Mouse (Mus musculus) A20 (cell line): ENCODE measurements around the gene Sycp3.
"Not testable (repeated sequence)": the region's sequence is repeated elsewhere in the genome, so short reads cannot be mapped to it uniquely, and the experiment has no call there.

Experiments used
- DNase-seq: peaks from one replicate; pipeline ENCODE4 v3.0.0-alpha.2; 2011; ENCODE audit warnings: low read depth, low spot score

Sycp3 gene

GRCm38 (mm10) chr10:88499993-88500392 lies 40.6 kb downstream of the Sycp3 start:
- no peak for DNase-seq

- DNase-seq: no peak
Measured at GRCm38 (mm10) chr10:88501370-88501769, 42.0 kb downstream of the Sycp3 start.

GRCm38 (mm10) chr10:88501886-88502765 lies 42.8 kb downstream of the Sycp3 start:
- no peak for DNase-seq

- no peak for DNase-seq
Measured at GRCm38 (mm10) chr10:88502919-88503318, 43.5 kb downstream of the Sycp3 start.

- DNase-seq: peak; percentile 87
Measured at GRCm38 (mm10) chr10:88503421-88504314, 44.3 kb downstream of the Sycp3 start, which contains the start of gene Chpt1. Gene Chpt1, minus strand, starts transcription at chr10:88504073.

- DNase-seq: no peak
Measured at GRCm38 (mm10) chr10:88504481-88504880, 45.1 kb downstream of the Sycp3 start.

- DNase-seq: no peak
Measured at GRCm38 (mm10) chr10:88505256-88505655, 45.9 kb downstream of the Sycp3 start.

- no peak for DNase-seq
Measured at GRCm38 (mm10) chr10:88507691-88508143, 48.3 kb downstream of the Sycp3 start.

GRCm38 (mm10) chr10:88510503-88511271 lies 51.3 kb downstream of the Sycp3 start:
- no peak for DNase-seq

GRCm38 (mm10) chr10:88511355-88511754 lies 52.0 kb downstream of the Sycp3 start:
- no peak for DNase-seq

GRCm38 (mm10) chr10:88513574-88514135 lies 54.3 kb downstream of the Sycp3 start:
- DNase-seq: no peak

GRCm38 (mm10) chr10:88514495-88514894 lies 55.1 kb downstream of the Sycp3 start:
- DNase-seq: peak; percentile 66

- DNase-seq: not testable (repeated sequence)
Measured at GRCm38 (mm10) chr10:88515049-88515448, 55.7 kb downstream of the Sycp3 start.

GRCm38 (mm10) chr10:88522795-88523194 lies 63.4 kb downstream of the Sycp3 start:
- no peak for DNase-seq
